Mouse (Mus musculus): ENCODE data around the gene Flt3l.

GRCm38 (mm10) chr7:45151303-45151702 is 15.1 kb upstream of the Flt3l start:
- TF ChIP-seq CTCF (IDR thresholded peaks at IDR 0.05; ENCODE audit: borderline replicate concordance, extremely low read depth, insufficient read depth, insufficient read length) (no peak), POLR2A (IDR thresholded peaks at IDR 0.05; ENCODE audit: borderline replicate concordance, extremely low read depth, insufficient read depth, insufficient read length, poor library complexity, severe bottlenecking) (no peak)

Measured in brain, embryonic 14.5 days (tissue).